Mouse (Mus musculus) liver, adult 2 months (tissue): Measurements from ENCODE around the gene Pwp2. TPM values are rescaled to one million over a fixed set of nuclear protein-coding genes. Genes with fewer than 3 reads are reported as not detected.

Experiments
- DNase-seq: peaks from one replicate; pipeline ENCODE4 v3.0.0-alpha.2; 2011; ENCODE audit warnings: low read depth, low spot score; ENCODE audit errors: extremely low read depth
- H3K27ac ChIP-seq: fragments of 200-500 bp; replicated peaks from 2 replicates; pipeline ENCODE4 v1.5.1; 2012; ENCODE audit warnings: low read depth, mild to moderate bottlenecking, control low read depth, inconsistent platforms, low read length; ENCODE audit not compliant: insufficient read depth
- H3K27me3 ChIP-seq: fragments of 200-500 bp; 2 replicates; pipeline ENCODE4 v1.6.1; 2012; ENCODE audit warnings: mild to moderate bottlenecking, moderate library complexity, low read length, inconsistent platforms; ENCODE audit not compliant: control insufficient read depth, insufficient read depth
- H3K36me3 ChIP-seq: fragments of 200-500 bp; 2 replicates; pipeline ENCODE4 v1.6.1; 2012; ENCODE audit warnings: low read length, inconsistent platforms; ENCODE audit not compliant: control insufficient read depth, insufficient read depth
- H3K4me1 ChIP-seq: fragments of 200-500 bp; 2 replicates; pipeline ENCODE4 v1.6.1; 2011; ENCODE audit warnings: low read length; ENCODE audit not compliant: control insufficient read depth, insufficient read depth
- H3K4me3 ChIP-seq: fragments of 200-500 bp; 2 replicates; pipeline ENCODE4 v1.5.1; 2011; ENCODE audit warnings: low read depth, mild to moderate bottlenecking, control low read depth, low read length, moderate library complexity; ENCODE audit not compliant: insufficient read depth
- H3K79me2 ChIP-seq: fragments of 200-500 bp; 2 replicates; pipeline ENCODE4 v1.6.1; 2012; ENCODE audit warnings: inconsistent platforms, mild to moderate bottlenecking, low read length, moderate library complexity; ENCODE audit not compliant: control insufficient read depth, insufficient read depth
- H3K9ac ChIP-seq: fragments of 200-500 bp; 2 replicates; pipeline ENCODE4 v1.6.1; 2012; ENCODE audit warnings: low read depth, mild to moderate bottlenecking, control low read depth, inconsistent platforms, low read length
- CTCF ChIP-seq: fragments of 200-500 bp; IDR thresholded peaks from 2 replicates; pipeline ENCODE4 v1.5.1; 2011; ENCODE audit warnings: low read depth, low read length, control low read depth
- POLR2A ChIP-seq: fragments of 200-500 bp; IDR thresholded peaks from 2 replicates; pipeline ENCODE4 v1.6.1; 2011; ENCODE audit warnings: low read length, control low read depth; ENCODE audit not compliant: insufficient read depth; ENCODE audit errors: extremely low read depth
- WGBS: fragments of 180-500 bp; shearing (Covaris S2); methylation state at CpG from one replicate; pipeline ENCODE4 v1.1.7; 2018; 5-methylcytosine and 5-hydroxymethylcytosine counted together
- polyA plus RNA-seq: library from polyadenylated mRNA; depleted of rRNA; stranded (reverse); fragments of >200 nt; gene quantifications from 2 replicates; pipeline ENCODE4 v1.2.3, GENCODE M21; 2012
- total RNA-seq: library from RNA; depleted of rRNA; stranded (reverse); fragments of >200 nt; gene quantifications from 2 replicates; pipeline ENCODE4 v1.2.3, GENCODE M21; 2014

Gene Pwp2
- total and polyA plus RNA-seq, 2 experiments = 5.3 to 9.3 TPM

DNA sequence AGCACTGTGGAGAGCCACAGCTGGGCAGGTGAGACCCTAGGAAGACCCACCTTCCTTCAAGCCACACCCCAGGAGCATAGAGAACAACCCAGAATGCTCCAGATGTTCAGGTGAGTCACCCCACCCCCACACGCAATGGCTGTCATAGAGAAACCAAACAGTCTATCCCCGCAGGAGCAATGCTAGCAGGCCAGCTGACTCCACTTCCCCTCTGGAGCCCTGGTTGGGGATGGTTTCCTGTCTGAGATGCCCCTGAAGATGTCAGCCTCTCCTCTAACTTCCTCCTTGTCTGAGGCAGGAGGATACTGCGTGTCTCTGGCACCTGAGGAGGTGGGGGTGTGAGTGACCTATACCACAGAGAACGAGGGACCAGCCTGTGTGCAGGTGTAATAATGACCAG lies 50.5 kb downstream of the Pwp2 start:
- Histone ChIP-seq H3K36me3 (no peaks in the 10 kb centered on the region), H3K79me2 (no peaks in the 10 kb centered on the region), H3K4me3 (no peak overlapping the region), H3K9ac (no peak overlapping the region), H3K4me1 (peaks cover 5% of the 10 kb centered on the region), H3K27ac (no peak overlapping the region), H3K27me3 (no peaks in the 10 kb centered on the region)
- TF ChIP-seq POLR2A (no peak), CTCF (no peak)
- 74% methylated on average over 4 of the region's 4 CpGs for WGBS
- no peak for DNase-seq

- TF ChIP-seq CTCF (no peak), POLR2A (no peak)
- 82% methylated on average over 4 of the region's 4 CpGs for WGBS
These were observed 55.0 kb downstream of the Pwp2 start for GRCm38 (mm10) chr10:78129998-78130397.

DNA sequence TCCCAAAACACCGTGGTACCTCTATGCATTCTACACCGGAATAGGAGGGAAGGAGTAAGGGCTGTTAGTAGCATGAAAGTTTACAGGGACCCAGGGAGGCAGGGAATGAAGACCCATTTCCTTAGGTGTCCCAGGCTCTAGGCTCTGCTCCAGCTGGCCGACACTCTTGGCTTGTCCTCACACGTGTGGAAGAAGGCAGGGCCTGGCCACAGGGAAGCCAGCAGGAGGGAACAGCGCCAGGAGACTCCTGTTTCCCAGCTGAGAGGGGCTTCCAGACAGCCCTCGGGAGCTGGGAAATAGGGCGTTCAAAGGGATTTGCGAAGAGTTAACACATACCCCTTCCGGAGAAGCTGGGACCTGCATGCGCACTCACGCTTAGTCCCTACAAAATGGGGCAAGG lies 55.5 kb downstream of the Pwp2 start:
- no peaks in the 10 kb centered on the region; the same call in none of the 2 replicates for H3K4me1 ChIP-seq
- WGBS = 80% methylated on average over 11 of the region's 11 CpGs
- no peak overlapping the region for H3K4me3 ChIP-seq
- no peaks in the 10 kb centered on the region for H3K36me3 ChIP-seq
- no peak overlapping the region for H3K9ac ChIP-seq
- no peak overlapping the region for H3K27ac ChIP-seq
- no peaks in the 10 kb centered on the region for H3K79me2 ChIP-seq
- no peaks in the 10 kb centered on the region for H3K27me3 ChIP-seq
- DNase-seq = no peak
- no peak for TF ChIP-seq POLR2A
- no peak for TF ChIP-seq CTCF

More at GRCm38 (mm10) chr10:78129998-78130397, 55.0 kb downstream of the Pwp2 start:
- Histone ChIP-seq H3K36me3 (no peaks in the 10 kb centered on the region), H3K27me3 (no peaks in the 10 kb centered on the region), H3K4me1 (no peaks in the 10 kb centered on the region; the same call in 1 of the 2 replicates), H3K27ac (no peak overlapping the region), H3K79me2 (no peaks in the 10 kb centered on the region), H3K9ac (no peak overlapping the region), H3K4me3 (no peak overlapping the region)
- no peak for DNase-seq

- Histone ChIP-seq H3K4me3 (no peak overlapping the region), H3K79me2 (no peaks in the 10 kb centered on the region), H3K27me3 (no peaks in the 10 kb centered on the region), H3K36me3 (no peaks in the 10 kb centered on the region), H3K9ac (no peak overlapping the region), H3K4me1 (no peaks in the 10 kb centered on the region; the same call in 1 of the 2 replicates), H3K27ac (no peak overlapping the region)
- DNase-seq = no peak
- no peak for TF ChIP-seq CTCF
- 89% methylated on average over 2 of the region's 2 CpGs for WGBS
These were observed 56.3 kb downstream of the Pwp2 start for GRCm38 (mm10) chr10:78128647-78129046.

DNA sequence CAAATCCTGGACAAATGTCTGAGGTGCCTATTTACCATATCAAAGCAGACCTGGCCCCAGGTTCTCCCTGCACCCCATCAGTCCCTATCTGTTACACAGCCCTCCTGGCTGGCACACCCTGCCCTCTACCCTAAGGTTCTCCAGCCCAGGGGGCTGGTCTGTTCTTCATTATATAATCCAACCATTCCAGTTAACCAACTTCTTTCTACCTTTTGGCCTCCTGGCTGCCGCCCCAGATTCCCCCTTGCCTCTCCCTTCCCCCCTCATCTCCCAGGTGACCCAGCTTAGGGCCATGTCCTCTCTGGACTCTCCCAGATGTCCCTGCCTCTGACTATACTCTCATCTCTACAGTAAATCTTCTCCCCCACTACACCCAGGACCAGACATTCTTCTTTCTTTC lies 57.0 kb downstream of the Pwp2 start:
- WGBS = 31% methylated on average over 1 of the region's 1 CpGs
- Histone ChIP-seq H3K9ac (no peak overlapping the region), H3K27ac (no peak overlapping the region), H3K36me3 (no peaks in the 10 kb centered on the region), H3K27me3 (no peaks in the 10 kb centered on the region), H3K79me2 (no peaks in the 10 kb centered on the region), H3K4me3 (no peak overlapping the region), H3K4me1 (no peaks in the 10 kb centered on the region; the same call in 1 of the 2 replicates)
- no peak for TF ChIP-seq CTCF
- TF ChIP-seq POLR2A = no peak
- no peak for DNase-seq

DNA sequence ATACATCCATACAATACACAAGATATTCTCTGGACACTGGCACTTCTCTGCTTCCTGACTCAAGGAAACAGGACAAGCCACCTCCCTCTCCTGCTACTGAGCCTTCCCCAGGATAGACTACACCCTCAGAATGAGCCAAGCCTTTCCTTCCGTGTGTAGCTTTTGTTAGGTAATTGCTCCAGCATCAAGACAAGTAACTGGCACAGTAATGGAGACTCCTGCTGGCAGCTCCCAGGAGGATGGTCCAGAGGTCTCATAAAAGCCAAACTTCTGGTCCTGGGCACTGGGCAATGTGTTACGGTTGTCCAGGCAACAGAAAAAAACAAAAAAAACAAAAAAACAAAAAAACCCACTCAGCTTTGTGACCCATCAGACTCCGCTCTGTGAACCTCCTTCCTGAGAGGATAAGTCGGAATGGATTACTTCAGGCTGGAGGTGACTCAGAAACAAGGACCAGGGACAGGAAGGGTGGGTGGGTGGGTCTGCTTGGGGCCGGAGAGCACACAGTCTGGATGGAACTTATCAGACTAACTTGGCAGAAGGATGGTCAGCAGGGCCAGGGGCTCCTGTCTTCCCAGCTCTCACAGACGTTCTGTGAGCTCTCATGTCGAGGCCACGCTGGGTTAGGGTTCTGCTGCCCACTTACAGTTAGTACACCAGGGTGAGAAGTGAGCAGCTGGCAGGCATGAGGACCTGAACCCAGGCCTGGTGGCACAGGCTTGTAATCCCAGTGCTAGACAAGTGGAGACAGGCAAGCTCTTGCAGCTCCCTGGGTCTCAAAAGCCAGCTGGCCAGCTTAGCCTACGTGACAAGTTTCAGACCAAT lies 57.7 kb downstream of the Pwp2 start:
- no peaks in the 10 kb centered on the region; the same call in 1 of the 2 replicates for H3K4me1 ChIP-seq
- no peak overlapping the region for H3K4me3 ChIP-seq
- H3K79me2 ChIP-seq = no peaks in the 10 kb centered on the region
- WGBS = 78% methylated on average over 9 of the region's 9 CpGs
- no peaks in the 10 kb centered on the region for H3K36me3 ChIP-seq
- no peak for TF ChIP-seq POLR2A
- TF ChIP-seq CTCF = no peak
- no peak for DNase-seq
- H3K27me3 ChIP-seq = no peaks in the 10 kb centered on the region
- H3K27ac ChIP-seq = 0 out of 2 replicates have a peak overlapping the region, but pooled peaks have one; percentile 22
- no peak overlapping the region for H3K9ac ChIP-seq
